Mouse (Mus musculus) ovary, postnatal 10 days (tissue): ENCODE data around the gene Lrrc55.
A peak's percentile ranks its signal among the peaks of the same experiment; 100 is the strongest.
"Not testable (repeated sequence)": the region's sequence is repeated elsewhere in the genome, so short reads cannot be mapped to it uniquely, and the experiment has no call there.

ENCODE experiments used
- DNase-seq: peaks from one replicate; pipeline ENCODE4 v3.0.0; 2022; ENCODE audit warnings: low spot score

Gene Lrrc55

GRCm38 (mm10) chr2:85196901-85197300 lies at the start of gene Lrrc55:
Lrrc55 (minus strand) TSS chr2:85197197.
- DNase-seq: no peak

DNA sequence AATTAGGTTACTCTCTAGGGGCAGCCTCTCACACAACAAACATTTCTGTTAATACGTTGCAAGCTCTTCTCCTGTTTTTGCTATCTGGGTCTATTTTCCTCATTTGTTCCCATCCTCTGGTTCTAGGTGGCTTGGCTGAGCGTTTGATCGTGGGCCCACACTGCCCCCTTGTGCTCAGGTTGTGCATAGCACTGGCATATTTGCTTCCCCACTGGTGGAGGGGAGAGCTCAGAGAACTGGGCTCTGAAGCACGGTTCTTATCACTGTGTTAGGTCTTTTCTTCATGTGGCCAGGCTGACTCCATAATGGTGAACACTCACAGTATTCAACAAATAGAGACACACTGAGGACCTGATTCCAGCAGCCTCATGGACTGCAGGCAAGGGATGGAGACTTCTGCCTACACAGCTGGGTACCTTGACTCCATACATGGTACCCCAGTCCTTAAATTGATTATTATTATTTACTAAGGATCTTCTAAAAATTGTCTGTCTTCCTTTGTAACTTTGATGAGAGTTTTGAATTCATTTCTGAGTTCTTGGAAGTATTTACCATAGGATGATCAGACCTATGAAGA lies 49.6 kb upstream of the Lrrc55 start:
- peak; percentile 69 for DNase-seq

- no peak for DNase-seq
Measured at GRCm38 (mm10) chr2:85245737-85246136, 48.7 kb upstream of the Lrrc55 start.

DNA sequence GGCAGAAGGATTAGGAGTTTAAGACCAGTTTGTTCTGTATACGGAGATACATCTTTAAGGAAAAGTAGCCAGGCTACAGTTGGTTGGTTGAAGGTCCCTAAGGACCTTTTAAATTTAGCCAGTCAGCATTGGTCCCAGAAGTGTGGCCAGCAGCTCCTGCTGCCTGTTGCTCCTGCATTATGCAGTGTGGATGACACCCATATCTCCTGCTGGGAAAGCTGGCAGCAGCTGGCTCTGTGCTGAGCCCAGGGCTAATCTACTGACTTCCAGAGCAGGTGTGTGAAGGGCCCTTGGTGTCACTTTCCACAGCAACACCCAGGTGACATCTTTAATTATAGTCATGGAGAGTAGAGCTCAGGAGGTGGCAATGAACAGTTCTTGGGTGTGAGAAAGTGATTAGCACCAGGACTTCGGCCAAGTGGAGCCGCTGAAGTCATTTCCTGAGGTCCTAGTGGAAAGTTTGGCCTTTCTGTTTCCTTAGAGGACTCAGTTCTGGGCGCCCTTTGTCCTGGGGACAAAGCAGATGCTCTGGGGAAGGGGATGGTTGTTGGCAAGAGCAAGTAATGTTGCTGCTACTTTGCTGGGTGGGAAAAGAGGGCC lies 41.2 kb upstream of the Lrrc55 start:
- DNase-seq: no peak

GRCm38 (mm10) chr2:85237231-85237630 lies 40.2 kb upstream of the Lrrc55 start:
- not testable (repeated sequence) for DNase-seq

DNA sequence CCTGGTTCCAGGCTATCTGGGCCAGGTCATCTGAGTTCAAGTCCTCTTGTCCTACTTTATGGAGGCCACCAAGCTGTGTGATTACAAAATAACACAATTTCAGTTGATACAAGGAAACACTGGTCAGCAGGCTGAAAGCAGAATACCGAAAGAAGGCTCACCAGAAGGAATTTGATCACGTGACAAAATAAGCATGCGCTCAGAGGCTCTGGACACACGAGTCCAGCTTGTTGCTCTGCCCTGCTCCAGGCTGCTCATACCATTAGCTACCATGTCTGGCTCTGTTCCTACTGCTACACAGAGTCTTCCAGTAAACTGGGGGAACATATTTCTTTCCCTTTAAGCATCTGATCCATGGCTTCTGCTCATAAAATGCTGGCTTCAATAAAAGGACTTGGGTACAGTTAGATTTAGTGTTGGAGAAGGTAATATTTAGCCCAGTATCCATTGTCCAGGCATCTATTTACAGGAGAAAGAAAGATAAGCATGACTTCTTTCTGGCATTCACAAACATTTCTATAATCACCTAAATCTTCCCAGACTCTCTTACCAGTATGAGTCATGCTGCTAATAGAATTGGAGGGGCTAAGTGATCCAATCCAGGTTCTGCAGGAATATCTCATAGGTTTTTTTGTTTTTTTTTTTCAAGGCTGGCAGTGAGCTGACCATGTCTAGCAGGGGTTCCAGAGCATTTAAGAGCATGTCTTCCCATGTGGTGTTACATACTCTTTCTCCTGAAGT lies 33.9 kb upstream of the Lrrc55 start:
- no peak for DNase-seq

DNA sequence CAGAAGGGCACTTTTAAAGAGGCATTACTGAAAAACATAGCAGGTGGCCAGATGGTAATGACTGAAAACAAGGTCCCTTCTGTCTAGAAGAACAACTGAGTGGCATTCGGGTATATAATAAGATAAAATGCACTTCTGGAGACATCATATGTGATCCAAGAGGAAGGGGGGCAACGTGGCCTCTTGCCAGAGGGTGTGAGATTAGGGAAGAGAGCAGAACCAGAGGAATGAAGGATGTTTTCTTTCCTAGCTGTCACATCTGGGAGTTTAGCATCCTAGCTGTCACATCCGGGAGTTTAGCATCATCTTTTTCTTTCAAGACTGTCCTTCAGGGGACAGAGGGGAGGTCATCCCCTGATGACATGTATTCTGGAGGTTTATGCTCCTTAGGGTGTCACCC lies 32.6 kb upstream of the Lrrc55 start:
- no peak for DNase-seq

- DNase-seq: no peak
Measured at GRCm38 (mm10) chr2:85227816-85228335, 30.9 kb upstream of the Lrrc55 start.

DNA sequence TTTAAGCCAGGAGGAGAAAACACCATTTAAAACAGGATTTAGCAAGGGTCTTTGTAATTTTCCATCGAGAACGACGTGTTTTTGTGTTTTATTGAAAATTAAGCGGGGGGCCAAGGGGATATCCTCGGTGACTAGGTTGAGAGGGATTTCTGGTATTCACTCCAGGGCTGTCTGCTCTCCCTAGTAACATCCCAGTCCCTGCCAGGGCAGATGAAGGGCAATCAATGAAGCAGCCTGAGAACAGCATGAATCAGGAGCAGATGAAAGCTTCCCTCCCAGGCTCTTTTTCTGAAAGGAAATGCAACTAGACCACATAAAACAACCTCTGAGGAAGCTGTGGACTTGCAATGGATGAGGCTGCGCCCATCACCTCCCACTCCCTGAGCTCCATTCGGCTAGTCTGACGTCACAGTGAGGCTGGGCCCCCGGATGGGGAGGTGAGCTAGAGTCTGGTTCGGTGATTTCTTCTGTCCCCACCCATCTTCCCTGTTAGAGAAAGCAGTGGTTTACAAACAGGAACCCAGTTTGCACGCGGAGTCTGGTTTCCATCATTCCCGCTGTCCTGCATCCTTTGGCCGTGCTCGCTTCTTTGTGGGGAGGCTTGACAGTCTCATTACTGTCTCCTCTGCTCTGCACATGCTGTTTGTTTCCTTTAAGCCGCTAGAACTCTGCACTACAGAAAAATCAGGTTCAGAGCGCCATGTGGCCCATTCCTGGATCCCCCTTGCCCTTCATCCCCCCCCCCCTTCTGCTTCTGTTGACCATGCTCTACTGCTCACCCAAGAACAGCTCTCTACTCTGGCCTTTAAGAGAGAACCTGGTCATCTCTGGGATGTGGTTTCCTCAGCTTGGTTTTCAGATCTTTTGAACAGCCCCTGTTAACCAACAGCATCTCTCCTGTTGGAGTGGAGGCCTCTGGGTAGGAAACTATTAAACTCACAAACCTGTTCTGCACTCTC lies 27.5 kb upstream of the Lrrc55 start:
- DNase-seq: no peak

DNA sequence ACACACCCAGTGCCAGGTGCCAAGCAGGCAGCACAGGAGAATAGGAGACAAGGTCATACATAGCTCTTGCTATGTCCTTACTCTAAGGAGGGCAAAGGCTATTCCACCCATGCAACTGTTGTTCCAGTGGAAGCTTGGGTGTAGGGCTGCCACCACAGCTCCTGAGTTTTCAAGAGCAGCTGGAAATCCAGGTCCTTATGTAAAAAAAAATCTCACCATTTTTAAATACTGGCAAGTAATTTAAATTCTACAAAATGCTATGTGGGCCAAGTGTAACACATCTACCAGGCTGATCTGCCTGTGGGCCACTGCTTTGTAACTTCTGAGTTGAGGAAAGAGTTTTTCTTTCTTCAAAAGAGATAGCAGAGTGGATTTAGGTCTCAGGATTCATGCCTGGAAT lies 19.6 kb upstream of the Lrrc55 start:
- no peak for DNase-seq

DNA sequence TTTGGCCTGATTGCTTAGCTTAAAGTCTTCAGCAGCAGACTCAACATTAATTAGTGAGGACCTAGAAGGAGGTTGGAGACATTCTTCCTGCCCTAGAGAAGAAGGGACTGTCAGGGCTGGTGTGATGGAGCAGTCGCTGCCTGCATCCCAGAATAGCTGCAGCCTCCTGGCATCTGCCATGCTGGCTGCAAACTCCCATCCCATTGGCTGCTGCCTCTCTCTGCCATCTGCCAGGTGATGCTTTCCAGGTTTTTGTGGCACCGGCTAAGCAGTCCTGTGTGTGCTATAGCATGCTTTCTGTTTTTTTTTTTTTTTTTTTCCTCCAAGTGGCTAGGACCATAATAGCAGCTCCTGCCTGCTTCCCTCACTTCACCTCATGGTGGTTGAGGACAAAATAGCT lies 16.7 kb upstream of the Lrrc55 start:
- DNase-seq: no peak

GRCm38 (mm10) chr2:85209301-85209700 lies 12.3 kb upstream of the Lrrc55 start:
- no peak for DNase-seq

DNA sequence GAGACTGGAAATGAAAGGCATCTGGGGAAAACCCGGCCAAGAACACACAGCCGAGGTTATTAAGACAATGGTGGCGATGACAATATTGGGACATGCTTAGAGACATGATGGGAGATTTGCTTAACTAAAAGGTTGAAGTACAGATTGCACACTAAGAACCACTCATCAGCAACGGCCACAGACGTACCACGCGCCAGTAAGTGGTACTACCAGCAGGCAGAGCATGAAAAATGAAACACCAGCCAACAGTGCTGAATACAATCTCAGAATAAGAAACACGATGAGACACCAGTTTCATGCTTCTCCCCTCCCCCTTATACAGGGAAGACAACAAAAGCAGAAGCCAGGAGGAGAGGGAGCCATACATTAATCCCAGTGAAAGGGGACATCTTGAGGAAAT lies 8.2 kb upstream of the Lrrc55 start:
- DNase-seq: no peak

GRCm38 (mm10) chr2:85198011-85198965 lies 1.3 kb upstream of the Lrrc55 start:
- DNase-seq: no peak

GRCm38 (mm10) chr2:85194566-85194965 lies 2.4 kb downstream of the Lrrc55 start:
- no peak for DNase-seq

DNA sequence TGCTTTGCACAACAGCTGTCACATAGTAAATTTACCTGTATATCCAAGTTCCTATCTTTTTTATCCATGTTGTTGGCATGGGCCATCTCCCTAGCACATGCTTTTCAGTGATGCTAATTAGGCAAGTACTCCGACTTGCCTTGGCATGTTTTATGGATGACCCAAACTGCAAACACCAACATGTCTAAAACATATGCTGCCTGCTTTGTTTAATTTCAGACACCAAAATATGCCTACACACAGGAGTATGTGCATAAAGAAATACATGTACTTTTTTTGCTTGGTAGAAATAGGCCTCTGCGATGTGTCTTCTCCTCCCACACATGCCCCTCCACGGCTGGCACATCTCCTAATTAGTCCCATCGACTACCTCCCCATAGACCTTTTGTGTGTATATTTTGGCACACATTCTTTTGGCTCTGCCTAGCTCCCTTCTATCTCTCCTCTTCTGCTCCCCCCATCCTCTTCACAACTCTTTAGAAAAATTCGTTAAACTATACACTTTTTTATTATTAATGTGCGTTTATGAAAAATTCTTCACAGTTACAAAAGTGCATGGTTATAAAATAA lies 9.3 kb downstream of the Lrrc55 start:
- DNase-seq: no peak

- no peak for DNase-seq
Measured at GRCm38 (mm10) chr2:85178139-85178800, 18.7 kb downstream of the Lrrc55 start.

GRCm38 (mm10) chr2:85173545-85173944 lies 23.5 kb downstream of the Lrrc55 start:
- no peak for DNase-seq

GRCm38 (mm10) chr2:85172763-85173103 lies 24.3 kb downstream of the Lrrc55 start:
- no peak for DNase-seq

DNA sequence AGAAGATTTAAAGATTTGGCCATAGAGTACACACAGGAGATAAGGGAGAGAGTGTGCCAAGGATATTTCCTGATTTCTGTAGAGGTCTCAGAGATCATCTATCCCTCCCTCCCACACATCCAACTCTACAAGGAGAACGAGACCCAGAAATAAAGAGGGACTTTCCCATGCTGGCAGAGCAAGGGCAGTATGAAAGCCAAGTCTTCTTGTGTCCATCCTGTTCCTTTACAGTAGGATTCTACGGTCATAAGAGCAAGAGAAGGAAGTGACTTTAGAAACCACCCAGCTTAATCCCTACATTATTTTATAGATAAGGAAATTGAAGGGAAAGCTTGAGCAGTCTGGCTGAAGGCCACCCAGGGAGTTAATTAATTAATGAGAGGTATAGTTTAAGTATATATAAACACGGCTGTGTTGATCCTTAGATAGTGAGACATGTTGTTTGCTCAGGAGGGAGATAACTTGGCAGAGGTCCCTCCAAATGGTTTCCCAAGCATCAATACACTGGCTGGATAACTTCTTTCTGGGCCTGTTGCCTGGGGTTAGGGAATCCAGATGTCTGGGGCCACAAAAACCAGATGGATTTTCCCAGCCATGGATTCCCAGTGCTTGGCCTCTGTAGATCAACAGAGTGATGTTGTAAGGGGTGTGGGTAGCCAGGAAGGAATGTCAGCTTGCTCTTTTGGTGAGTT lies 24.8 kb downstream of the Lrrc55 start:
- no peak for DNase-seq
